Mouse (Mus musculus): Measurements from ENCODE around the gene Trpm4. TPM values are rescaled to one million over a fixed set of nuclear protein-coding genes. Genes with fewer than 3 reads are reported as not detected.
"Not testable (repeated sequence)": the region's sequence is repeated elsewhere in the genome, so short reads cannot be mapped to it uniquely, and the experiment has no call there.

Gene Trpm4
- polyA plus RNA-seq, 1 experiment from 2014 or later: 17.8 TPM

GRCm38 (mm10) chr7:45272786-45273412, 60.7 kb downstream of the Trpm4 start:
- no peak overlapping the region for H3K4me2 ChIP-seq
- no peak overlapping the region for H3K4me3 ChIP-seq
- no peak for ATAC-seq (ENCODE audit: insufficient number of reproducible peaks, insufficient read depth, low FRiP score, low TSS enrichment, low read depth)
- H3K9me3 ChIP-seq: no peaks in the 10 kb centered on the region
- no peak overlapping the region for H3K9ac ChIP-seq
- peaks cover 20% of the 10 kb centered on the region for H3K27me3 ChIP-seq
- peaks cover 3% of the 10 kb centered on the region; the same call in 1 of the 2 replicates for H3K4me1 ChIP-seq
- H3K36me3 ChIP-seq: no peaks in the 10 kb centered on the region
- 72% methylated on average over 10 of the region's 10 CpGs for WGBS
- H3K27ac ChIP-seq: no peak overlapping the region

- no peaks in the 10 kb centered on the region for H3K9me3 ChIP-seq
- ATAC-seq (ENCODE audit: insufficient number of reproducible peaks, insufficient read depth, low FRiP score, low TSS enrichment, low read depth): no peak
- H3K27me3 ChIP-seq: peaks cover 10% of the 10 kb centered on the region; the same call in 1 of the 2 replicates
- no peak overlapping the region for H3K4me3 ChIP-seq
- no peak overlapping the region for H3K4me2 ChIP-seq
- H3K36me3 ChIP-seq: no peaks in the 10 kb centered on the region
- H3K27ac ChIP-seq: no peak overlapping the region
- peaks cover 5% of the 10 kb centered on the region; the same call in 1 of the 2 replicates for H3K4me1 ChIP-seq
- H3K9ac ChIP-seq: no peak overlapping the region
- WGBS: 82% methylated on average over 1 of the region's 1 CpGs
These were observed 68.1 kb downstream of the Trpm4 start for GRCm38 (mm10) chr7:45265518-45265917.

- Histone ChIP-seq H3K9me3 (no peaks in the 10 kb centered on the region), H3K36me3 (no peaks in the 10 kb centered on the region), H3K27ac (no peak overlapping the region), H3K27me3 (peaks cover 10% of the 10 kb centered on the region; the same call in 1 of the 2 replicates), H3K4me2 (no peak overlapping the region), H3K9ac (no peak overlapping the region), H3K4me1 (peaks cover 5% of the 10 kb centered on the region; the same call in 1 of the 2 replicates), H3K4me3 (no peak overlapping the region)
- no peak for ATAC-seq (ENCODE audit: insufficient number of reproducible peaks, insufficient read depth, low FRiP score, low TSS enrichment, low read depth)
- WGBS: 88% methylated on average over 3 of the region's 3 CpGs
These were observed 69.2 kb downstream of the Trpm4 start for GRCm38 (mm10) chr7:45264348-45264747.

GRCm38 (mm10) chr7:45263006-45263607, 70.5 kb downstream of the Trpm4 start:
- 39% methylated on average over 7 of the region's 7 CpGs for WGBS
- Histone ChIP-seq H3K9ac (no peak overlapping the region), H3K9me3 (no peaks in the 10 kb centered on the region), H3K4me3 (no peak overlapping the region), H3K36me3 (no peaks in the 10 kb centered on the region), H3K27ac (no peak overlapping the region), H3K4me2 (no peak overlapping the region), H3K4me1 (peaks cover 5% of the 10 kb centered on the region; the same call in 1 of the 2 replicates), H3K27me3 (peaks cover 7% of the 10 kb centered on the region; the same call in 1 of the 2 replicates)
- no peak for ATAC-seq (ENCODE audit: insufficient number of reproducible peaks, insufficient read depth, low FRiP score, low TSS enrichment, low read depth)

GRCm38 (mm10) chr7:45262266-45262665, 71.3 kb downstream of the Trpm4 start:
- Histone ChIP-seq H3K4me2 (no peak overlapping the region), H3K9ac (no peak overlapping the region), H3K27me3 (no peaks in the 10 kb centered on the region), H3K4me1 (peaks cover 5% of the 10 kb centered on the region; the same call in 1 of the 2 replicates), H3K36me3 (no peaks in the 10 kb centered on the region), H3K9me3 (no peaks in the 10 kb centered on the region), H3K27ac (no peak overlapping the region), H3K4me3 (no peak overlapping the region)
- WGBS: 54% methylated on average over 7 of the region's 7 CpGs
- ATAC-seq (ENCODE audit: insufficient number of reproducible peaks, insufficient read depth, low FRiP score, low TSS enrichment, low read depth): no peak

- no peak for ATAC-seq (ENCODE audit: insufficient number of reproducible peaks, insufficient read depth, low FRiP score, low TSS enrichment, low read depth)
- H3K9me3 ChIP-seq: no peaks in the 10 kb centered on the region
These were observed 74.3 kb downstream of the Trpm4 start for GRCm38 (mm10) chr7:45259281-45259680.

GRCm38 (mm10) chr7:45257063-45257840, 76.3 kb downstream of the Trpm4 start:
- WGBS: 62% methylated on average over 11 of the region's 11 CpGs
- no peaks in the 10 kb centered on the region for H3K27me3 ChIP-seq
- H3K9ac ChIP-seq: no peak overlapping the region
- no peak overlapping the region for H3K4me3 ChIP-seq
- no peaks in the 10 kb centered on the region for H3K36me3 ChIP-seq
- no peaks in the 10 kb centered on the region for H3K4me1 ChIP-seq
- no peaks in the 10 kb centered on the region for H3K9me3 ChIP-seq
- no peak overlapping the region for H3K27ac ChIP-seq
- H3K4me2 ChIP-seq: no peak overlapping the region
- ATAC-seq (ENCODE audit: insufficient number of reproducible peaks, insufficient read depth, low FRiP score, low TSS enrichment, low read depth): no peak

More at GRCm38 (mm10) chr7:45259281-45259680, 74.3 kb downstream of the Trpm4 start:
- no peak overlapping the region for H3K27ac ChIP-seq
- no peak overlapping the region for H3K4me3 ChIP-seq
- no peaks in the 10 kb centered on the region for H3K36me3 ChIP-seq
- H3K4me2 ChIP-seq: no peak overlapping the region
- H3K27me3 ChIP-seq: no peaks in the 10 kb centered on the region
- peaks cover 5% of the 10 kb centered on the region; the same call in 1 of the 2 replicates for H3K4me1 ChIP-seq
- WGBS: 75% methylated on average over 8 of the region's 8 CpGs
- no peak overlapping the region for H3K9ac ChIP-seq

GRCm38 (mm10) chr7:45255822-45256221, 77.8 kb downstream of the Trpm4 start:
- H3K4me2 ChIP-seq; H3K27me3 ChIP-seq; H3K4me1 ChIP-seq; H3K4me3 ChIP-seq; H3K9me3 ChIP-seq; H3K27ac ChIP-seq; ATAC-seq (ENCODE audit: insufficient number of reproducible peaks, insufficient read depth, low FRiP score, low TSS enrichment, low read depth); H3K9ac ChIP-seq; H3K36me3 ChIP-seq: not testable (repeated sequence)
- 82% methylated on average over 7 of the region's 7 CpGs for WGBS

- Histone ChIP-seq H3K27me3 (no peaks in the 10 kb centered on the region), H3K9ac (no peak overlapping the region), H3K4me1 (no peaks in the 10 kb centered on the region), H3K4me3 (no peak overlapping the region), H3K27ac (no peak overlapping the region), H3K4me2 (no peak overlapping the region), H3K36me3 (no peaks in the 10 kb centered on the region), H3K9me3 (no peaks in the 10 kb centered on the region)
- no peak for ATAC-seq (ENCODE audit: insufficient number of reproducible peaks, insufficient read depth, low FRiP score, low TSS enrichment, low read depth)
- 85% methylated on average over 8 of the region's 8 CpGs for WGBS
These were observed 79.8 kb downstream of the Trpm4 start for GRCm38 (mm10) chr7:45253806-45254205.

Measured in embryonic facial prominence, embryonic 13.5 days (tissue).